Mouse (Mus musculus) regulatory T cell (primary cell): ENCODE measurements around the gene Ubox5.

Experiments
- in situ Hi-C: fragments of 300-600 bp; cut with MboI, MseI; formaldehyde crosslinking; loops from one replicate; pipeline ENCODE4 v1.15.1; 2025; ENCODE audit warnings: high pct_unique_total_duplicates

Gene Ubox5

DNA sequence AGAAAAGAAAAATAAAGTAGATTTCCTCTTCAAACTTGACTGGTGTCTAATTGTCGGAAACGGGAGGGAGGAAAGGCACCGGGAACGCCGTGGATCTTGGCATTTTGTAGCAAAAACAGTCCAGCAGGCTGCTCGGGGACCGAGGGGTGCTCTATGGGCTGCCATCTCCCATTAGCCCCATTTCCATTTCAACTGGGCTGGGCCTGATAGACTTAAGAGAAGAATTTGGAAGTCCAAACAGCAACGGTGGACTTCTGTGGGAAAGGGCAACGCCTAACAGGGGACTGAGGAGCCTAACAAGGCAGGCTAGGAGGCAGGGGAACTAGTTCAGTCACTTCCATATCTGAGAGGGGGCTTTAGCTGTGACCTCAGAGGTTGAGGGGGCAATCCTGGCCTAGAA, 52.8 kb downstream of the Ubox5 start:
- in situ Hi-C loops, result loop anchor here (10.0 kb wide), 1 partner anchor 292 kb away; the partner anchor contains the start of gene Idh3b

DNA sequence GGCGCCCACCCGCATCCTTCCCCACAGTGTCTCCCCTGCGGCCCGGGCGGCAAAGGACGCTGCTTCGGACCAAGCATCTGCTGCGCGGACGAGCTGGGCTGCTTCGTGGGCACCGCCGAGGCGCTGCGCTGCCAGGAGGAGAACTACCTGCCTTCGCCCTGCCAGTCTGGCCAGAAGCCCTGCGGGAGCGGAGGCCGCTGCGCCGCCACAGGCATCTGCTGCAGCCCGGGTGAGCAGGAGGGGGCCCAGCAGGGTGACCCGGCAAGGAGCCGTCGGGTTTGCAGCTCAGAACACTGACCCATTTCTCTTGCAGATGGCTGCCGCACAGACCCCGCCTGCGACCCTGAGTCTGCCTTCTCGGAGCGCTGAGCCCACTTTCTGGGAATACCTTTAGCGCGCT, 53.3 kb downstream of the Ubox5 start:
- in situ Hi-C loops, result loop anchor here (10.0 kb wide), 1 partner anchor 292 kb away; the partner anchor contains the start of gene Idh3b

GRCm38 (mm10) chr2:130575873-130576272, 54.0 kb downstream of the Ubox5 start, which contains the start of gene Oxt:
Oxt (plus strand) TSS chr2:130576173.
- in situ Hi-C loops, result loop anchor here (10.0 kb wide), 1 partner anchor 291 kb away; the partner anchor contains the start of gene Idh3b

GRCm38 (mm10) chr2:130574960-130575359, 54.9 kb downstream of the Ubox5 start:
- in situ Hi-C loops, result loop anchor here (10.0 kb wide), 1 partner anchor 290 kb away; the partner anchor contains the start of gene Idh3b

GRCm38 (mm10) chr2:130569926-130570325, 59.9 kb downstream of the Ubox5 start:
- in situ Hi-C loops, result loop anchor here (5.0 to 10.0 kb wide), 2 partner anchors 268 to 285 kb away; partner anchors contain the start of gene Idh3b

DNA sequence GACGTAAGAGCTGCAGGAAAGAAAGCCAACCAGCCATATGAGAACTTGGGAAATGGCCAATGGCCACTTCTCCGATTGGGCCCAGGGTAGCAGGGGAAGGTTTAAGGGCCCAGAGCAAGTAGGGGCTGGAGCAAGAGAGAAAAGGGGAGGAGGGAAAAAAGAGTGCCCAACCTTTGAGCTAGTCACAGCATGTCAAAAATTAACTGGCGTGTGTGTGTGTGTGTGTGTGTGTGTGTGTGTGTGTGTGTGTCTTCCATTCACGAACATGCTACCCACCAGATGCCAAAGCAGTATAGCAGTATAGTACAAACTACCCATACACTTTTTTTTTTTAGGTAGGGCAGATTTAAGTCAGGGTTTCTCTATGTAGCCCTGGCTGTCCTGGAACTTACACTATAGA, 60.9 kb downstream of the Ubox5 start:
- in situ Hi-C loops, result loop anchor here (5.0 kb wide), 1 partner anchor 267 kb away; no protein-coding TSS in a partner anchor

DNA sequence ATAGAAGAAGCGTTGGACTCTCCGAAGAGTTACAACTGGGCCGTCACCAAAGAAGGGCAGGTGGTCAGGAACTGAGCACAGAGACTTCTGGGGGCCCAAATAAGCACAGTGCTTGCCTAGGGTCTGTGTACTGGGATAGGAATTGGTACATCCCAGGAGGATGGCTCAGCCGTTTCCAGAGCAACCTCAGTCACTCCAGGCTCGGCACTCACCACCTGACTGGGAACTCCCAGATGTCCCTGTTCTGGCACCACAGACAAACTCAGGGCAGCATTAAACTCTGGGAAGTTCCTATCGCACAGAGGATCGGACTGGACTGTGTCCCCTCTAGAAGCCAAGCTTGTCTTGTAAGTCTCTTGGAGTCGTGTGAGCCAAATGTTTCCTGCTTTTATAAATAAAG, 64.9 kb downstream of the Ubox5 start:
- in situ Hi-C loops, result loop anchor here (5.0 kb wide), 2 partner anchors 118 to 263 kb away; no protein-coding TSS in a partner anchor

DNA sequence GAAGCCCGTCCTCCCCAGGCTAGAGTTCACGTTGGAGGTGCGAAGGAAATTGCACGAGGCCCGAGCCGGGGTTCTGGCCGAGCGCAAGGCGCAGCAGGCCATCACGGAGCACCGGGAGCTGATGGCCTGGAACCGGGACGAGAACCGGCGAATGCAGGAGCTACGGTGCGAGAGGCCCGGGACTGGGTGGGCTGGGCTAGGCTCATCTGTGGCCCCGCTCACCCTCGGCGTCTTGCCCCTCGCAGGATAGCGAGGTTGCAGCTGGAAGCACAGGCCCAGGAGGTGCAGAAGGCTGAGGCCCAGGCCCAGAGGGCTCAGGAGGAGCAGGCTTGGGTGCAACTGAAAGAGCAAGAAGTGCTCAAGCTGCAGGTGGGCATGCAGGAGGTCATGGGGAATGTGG, 65.8 kb downstream of the Ubox5 start:
- in situ Hi-C loops, result loop anchor here (5.0 kb wide), 1 partner anchor 117 kb away; no protein-coding TSS in a partner anchor

- in situ Hi-C loops, result loop anchor here (5.0 kb wide), 1 partner anchor 116 kb away; no protein-coding TSS in a partner anchor
Measured at GRCm38 (mm10) chr2:130563212-130564055, 66.4 kb downstream of the Ubox5 start, which contains the start of gene Mrps26. Mrps26 (plus strand) TSS chr2:130563742.

DNA sequence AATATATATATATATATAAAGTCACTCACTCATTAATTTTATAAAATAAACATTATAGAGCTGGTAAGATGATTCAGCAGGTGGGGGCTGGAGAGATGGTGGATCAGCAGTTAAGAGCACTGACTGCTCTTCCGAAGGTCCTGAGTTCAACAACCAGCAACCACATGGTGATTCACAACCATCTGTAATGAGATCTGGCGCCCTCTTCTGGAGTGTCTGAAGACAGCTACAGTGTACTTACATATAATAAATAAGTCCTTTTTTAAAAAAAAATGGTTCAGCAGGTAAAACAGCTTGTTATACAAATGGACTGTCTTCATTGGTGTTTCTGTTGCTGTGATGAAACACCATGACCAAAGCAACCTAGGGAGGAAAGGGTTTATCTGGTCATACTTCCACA, 71.8 kb downstream of the Ubox5 start:
- in situ Hi-C loops, result no loop called here

DNA sequence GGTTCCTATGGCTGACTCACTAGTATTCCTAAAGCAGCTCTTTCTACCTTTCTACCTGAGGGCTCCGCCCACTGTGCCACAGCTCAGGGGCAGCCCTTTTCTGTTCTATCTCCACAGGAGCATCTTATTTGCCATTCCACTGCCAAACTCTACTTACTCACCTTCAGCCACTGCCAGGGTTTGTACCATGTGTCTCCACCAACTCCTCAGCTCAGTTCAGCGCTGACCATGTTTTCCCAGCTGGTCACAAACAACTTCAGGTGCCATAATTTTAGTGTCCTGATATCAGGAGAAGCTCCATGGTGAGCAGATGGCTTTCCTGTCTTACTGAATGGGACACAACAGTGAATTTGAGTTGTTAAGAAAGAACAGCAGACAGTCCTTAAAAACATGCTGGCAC, 72.4 kb downstream of the Ubox5 start:
- in situ Hi-C loops, result no loop called here

DNA sequence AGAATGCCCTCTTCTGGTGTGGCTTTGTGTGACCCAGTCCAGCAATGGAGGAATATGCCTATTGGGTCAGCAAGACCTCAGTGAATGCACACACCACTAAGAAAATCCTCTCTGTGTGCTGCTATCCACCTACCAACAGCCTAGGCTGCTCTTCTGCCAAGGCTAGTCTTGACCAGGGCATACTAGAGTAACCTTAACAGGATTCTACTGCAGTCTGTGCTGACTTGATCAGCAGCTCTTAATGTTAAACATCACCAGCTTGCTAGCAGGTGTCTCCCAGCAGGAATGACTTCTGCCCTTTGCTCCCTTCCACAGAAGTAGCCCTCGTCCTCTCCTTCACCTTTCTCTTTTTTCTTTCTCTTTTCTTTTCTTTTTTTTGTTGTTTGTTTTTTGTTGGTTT, 73.5 kb downstream of the Ubox5 start:
- in situ Hi-C loops, result no loop called here

DNA sequence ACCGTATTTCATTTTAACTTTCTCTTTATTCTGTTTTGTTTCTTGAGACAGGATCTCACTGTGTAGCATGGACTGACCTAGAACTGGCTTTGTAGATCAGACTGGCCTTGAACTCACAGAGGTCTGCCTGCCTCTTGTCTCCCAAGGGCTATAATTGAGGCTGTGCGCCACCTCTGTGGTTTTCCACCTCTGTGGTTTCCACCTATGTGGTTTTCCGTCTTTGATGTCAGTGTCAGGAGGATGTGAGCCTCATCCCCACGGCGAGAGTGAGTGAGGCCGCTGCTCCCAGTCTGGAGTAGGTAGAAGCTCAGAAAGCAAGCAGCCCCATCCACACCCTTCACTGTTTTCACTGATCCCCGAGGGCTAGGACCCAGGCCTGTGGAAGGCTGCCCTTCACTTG, 75.0 kb downstream of the Ubox5 start:
- in situ Hi-C loops, result no loop called here

DNA sequence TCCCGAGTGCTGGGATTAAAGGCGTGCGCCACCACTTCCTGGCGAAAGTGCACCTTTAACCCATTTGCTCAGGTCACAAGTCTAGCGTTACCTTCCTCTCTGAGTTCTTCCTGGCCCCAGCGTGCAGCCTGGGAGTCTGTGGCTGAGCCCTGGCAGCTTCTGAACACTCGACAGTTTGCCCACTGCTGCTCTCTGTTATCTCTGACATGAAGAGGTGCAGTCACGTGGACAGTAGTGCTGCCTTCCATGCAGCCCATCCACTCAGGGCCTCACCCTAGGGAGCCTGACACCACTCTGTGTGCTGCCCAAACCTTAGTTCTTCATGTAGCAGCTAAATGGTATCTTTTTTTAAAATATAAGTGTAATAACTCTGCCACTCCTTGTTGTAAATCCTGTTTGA, 82.9 kb downstream of the Ubox5 start:
- in situ Hi-C loops, result no loop called here

DNA sequence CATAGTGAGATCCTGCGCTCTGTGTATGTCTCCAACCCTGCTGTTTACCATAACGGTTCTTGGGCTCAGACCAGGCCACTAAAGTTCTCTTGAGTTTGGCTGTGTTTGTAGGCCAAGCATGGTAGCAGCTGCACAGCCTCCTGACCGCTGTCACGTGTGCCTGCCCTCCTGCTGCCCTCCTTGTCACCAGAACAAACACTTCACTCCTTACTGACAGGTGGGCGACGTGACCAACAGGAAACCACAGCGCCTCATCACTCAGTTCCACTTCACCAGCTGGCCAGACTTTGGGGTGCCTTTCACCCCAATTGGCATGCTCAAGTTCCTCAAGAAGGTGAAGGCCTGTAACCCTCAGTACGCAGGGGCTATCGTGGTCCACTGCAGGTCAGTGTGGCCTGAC, 89.6 kb downstream of the Ubox5 start:
- in situ Hi-C loops, result no loop called here
